15 mouse cellular contexts compared by ENCODE assay signal in genomic region chr15:95763464-95763863, GRCm38 (mm10). TPM values are rescaled to one million over a fixed set of nuclear protein-coding genes. Genes with fewer than 3 reads are reported as not detected.
DNase-seq lines count a peak whose midpoint lies in the region; ATAC-seq lines count a peak whose summit lies in the region.
"Had no signal": no experiment of that assay in that cellular context is flagged by ENCODE, and none has a peak within 500 bp of the region (broad histone marks: within the 10 kb centered on the region; RNA-seq: fewer than 3 reads in every experiment).

No protein-coding gene starts in this region.

- H3K36me3 ChIP-seq in heart, embryonic 12.5 days, result no peaks in the 10 kb centered on the region
- H3K36me3 ChIP-seq: embryonic facial prominence, embryonic 10.5 days; forebrain, embryonic 10.5 days; hindbrain, embryonic 15.5 days had no signal

- no peaks in the 10 kb centered on the region for H3K9me3 ChIP-seq in heart, embryonic 12.5 days (replicated peaks)
- H3K9me3 ChIP-seq: embryonic facial prominence, embryonic 10.5 days; forebrain, embryonic 10.5 days; hindbrain, embryonic 15.5 days had no signal

- H3K27me3 ChIP-seq in heart, embryonic 12.5 days (replicated peaks), result peaks cover 4% of the 10 kb centered on the region; the same call in 1 of the 2 replicates

- no peak overlapping the region for H3K9ac ChIP-seq in heart, embryonic 12.5 days
- H3K9ac ChIP-seq: hindbrain, embryonic 15.5 days had no signal

- WGBS in heart, embryonic 12.5 days, result 41% methylated on average over 6 of the region's 6 CpGs

- peak; percentile 86 for DNase-seq in heart, adult 11 months
- DNase-seq in 3T3-L1 (ENCODE audit: low read depth, low spot score), result peak; percentile 69
- DNase-seq in Muller cell, postnatal 12 days (ENCODE audit: inconsistent ontology term), result peak; percentile 20
- peak; percentile 6 for DNase-seq in mesoderm, embryonic 11.5 days (ENCODE audit: low read depth, low spot score)
- no peak for DNase-seq in layer of hippocampus, adult 9-11 months
- DNase-seq in right cerebral cortex, adult 18-20 months, result no peak
- DNase-seq in cerebellum, adult 9-11 months, result no peak

- no peak for ATAC-seq in heart, embryonic 12.5 days (ENCODE audit: insufficient number of reproducible peaks, low FRiP score)
- ATAC-seq: activated CD4-positive, CD25-positive, alpha-beta regulatory T cell, adult 4 months had no signal

- no peaks in the 10 kb centered on the region for H3K4me1 ChIP-seq in heart, embryonic 12.5 days (replicated peaks)
- H3K4me1 ChIP-seq: embryonic facial prominence, embryonic 10.5 days; hindbrain, embryonic 15.5 days had no signal

- no peak overlapping the region for H3K4me3 ChIP-seq in heart, embryonic 12.5 days
- H3K4me3 ChIP-seq: embryonic facial prominence, embryonic 10.5 days; erythroblast, embryonic 14.5 days; forebrain, embryonic 10.5 days; heart, adult 2 months; hindbrain, embryonic 15.5 days had no signal

- no peak overlapping the region for H3K4me2 ChIP-seq in heart, embryonic 12.5 days
- H3K4me2 ChIP-seq: heart, embryonic 11.5 days; hindbrain, embryonic 15.5 days had no signal

- no peak overlapping the region for H3K27ac ChIP-seq in heart, embryonic 12.5 days (ENCODE audit: poor library complexity, severe bottlenecking)
- H3K27ac ChIP-seq: embryonic facial prominence, embryonic 10.5 days; forebrain, embryonic 10.5 days; heart, adult 2 months; hindbrain, embryonic 15.5 days had no signal

RNA-seq across cellular contexts. Expression of gene Ano6, which starts 27.2 kb away (rescaled TPM):
- 45.7 and 49.5 TPM in 2 replicates for polyA plus RNA-seq in heart, embryonic 12.5 days (2016; fragmentation: Nextera tagmentation; extraction: Ambion mirVana)

Comparison
In these comparisons a context has a peak if more than half of its experiments do, and no peak if none do; other contexts are left out.
1. DNase-seq: peak in heart, adult 11 months (single experiment), 3T3-L1 (single experiment), Muller cell, postnatal 12 days (single experiment) and mesoderm, embryonic 11.5 days (single experiment); none in layer of hippocampus, adult 9-11 months (single experiment), right cerebral cortex, adult 18-20 months (single experiment) and cerebellum, adult 9-11 months (single experiment).